Mouse (Mus musculus) megakaryocyte, embryonic 14.5 days (primary cell): ENCODE measurements at regions not wholly inside any gene's neighbourhood (a gene's known extent, or its start where the extent isn't known, plus 50 kb on each side); places are given as distances from the start of the nearest gene placed in this dataset.

Source experiments
- H3K27me3 ChIP-seq: replicated peaks from 2 replicates; pipeline ENCODE3; 2012; ENCODE audit warnings: inconsistent platforms
- H3K36me3 ChIP-seq: replicated peaks from 2 replicates; pipeline ENCODE3; 2012; ENCODE audit warnings: low read length, inconsistent platforms, mixed read lengths
- H3K4me1 ChIP-seq: 2 replicates; pipeline ENCODE4 v1.6.1; 2012; ENCODE audit warnings: inconsistent platforms
- H3K4me3 ChIP-seq: replicated peaks from 2 replicates; pipeline ENCODE3; 2012; ENCODE audit warnings: moderate library complexity, mild to moderate bottlenecking, inconsistent platforms
- H3K9me3 ChIP-seq: 2 replicates; pipeline ENCODE4 v1.6.1; 2012; ENCODE audit warnings: inconsistent platforms
- FLI1 ChIP-seq: IDR thresholded peaks from 2 replicates; pipeline ENCODE4 v1.6.1; 2012; ENCODE audit warnings: low read length, inconsistent platforms, mixed read lengths
- GATA1 ChIP-seq: IDR thresholded peaks from 3 replicates; pipeline ENCODE4 v1.6.1; 2012; ENCODE audit warnings: mixed read lengths, low read length, inconsistent platforms, borderline replicate concordance

- Histone ChIP-seq H3K36me3 (no peaks in the 10 kb centered on the region), H3K4me1 (no peaks in the 10 kb centered on the region), H3K27me3 (no peaks in the 10 kb centered on the region), H3K9me3 (no peaks in the 10 kb centered on the region), H3K4me3 (no peak overlapping the region)
- TF ChIP-seq FLI1 (no peak), GATA1 (no peak)
Measured at GRCm38 (mm10) chr11:39524866-39525649, 1169.9 kb downstream of the Mat2b start.

- TF ChIP-seq FLI1 (no peak), GATA1 (no peak)
Measured at GRCm38 (mm10) chr11:39495253-39495652, 1199.8 kb downstream of the Mat2b start.

GRCm38 (mm10) chr11:39477136-39477535 is 1217.9 kb downstream of the Mat2b start:
- Histone ChIP-seq H3K9me3 (no peaks in the 10 kb centered on the region), H3K4me1 (no peaks in the 10 kb centered on the region), H3K4me3 (no peak overlapping the region), H3K27me3 (no peaks in the 10 kb centered on the region), H3K36me3 (no peaks in the 10 kb centered on the region)
- TF ChIP-seq GATA1 (no peak), FLI1 (no peak)

More at GRCm38 (mm10) chr11:39495253-39495652, 1199.8 kb downstream of the Mat2b start:
- Histone ChIP-seq H3K36me3 (no peaks in the 10 kb centered on the region), H3K4me3 (no peak overlapping the region), H3K27me3 (no peaks in the 10 kb centered on the region), H3K4me1 (no peaks in the 10 kb centered on the region), H3K9me3 (no peaks in the 10 kb centered on the region)

GRCm38 (mm10) chr11:39453329-39453952 is 1241.6 kb downstream of the Mat2b start:
- H3K4me1 ChIP-seq: no peaks in the 10 kb centered on the region
- TF ChIP-seq FLI1 (no peak), GATA1 (no peak)
- no peaks in the 10 kb centered on the region for H3K9me3 ChIP-seq

GRCm38 (mm10) chr11:39446374-39446773 is 1248.6 kb downstream of the Mat2b start:
- no peak for TF ChIP-seq GATA1
- no peak for TF ChIP-seq FLI1
- no peaks in the 10 kb centered on the region for H3K9me3 ChIP-seq
- no peaks in the 10 kb centered on the region for H3K27me3 ChIP-seq
- no peaks in the 10 kb centered on the region for H3K4me1 ChIP-seq
- H3K4me3 ChIP-seq: no peak overlapping the region
- H3K36me3 ChIP-seq: no peaks in the 10 kb centered on the region

More at GRCm38 (mm10) chr11:39453329-39453952, 1241.6 kb downstream of the Mat2b start:
- Histone ChIP-seq H3K4me3 (no peak overlapping the region), H3K27me3 (no peaks in the 10 kb centered on the region), H3K36me3 (no peaks in the 10 kb centered on the region)

- TF ChIP-seq FLI1 (no peak), GATA1 (no peak)
- Histone ChIP-seq H3K4me3 (no peak overlapping the region), H3K4me1 (no peaks in the 10 kb centered on the region), H3K27me3 (no peaks in the 10 kb centered on the region), H3K9me3 (no peaks in the 10 kb centered on the region), H3K36me3 (no peaks in the 10 kb centered on the region)
Measured at GRCm38 (mm10) chr11:39411691-39412090, 1283.3 kb downstream of the Mat2b start.

- H3K4me1 ChIP-seq: no peaks in the 10 kb centered on the region
- no peaks in the 10 kb centered on the region for H3K27me3 ChIP-seq
- no peaks in the 10 kb centered on the region for H3K9me3 ChIP-seq
- H3K4me3 ChIP-seq: no peak overlapping the region
- TF ChIP-seq GATA1 (no peak), FLI1 (no peak)
- H3K36me3 ChIP-seq: no peaks in the 10 kb centered on the region
Measured at GRCm38 (mm10) chr11:39411182-39411581, 1283.8 kb downstream of the Mat2b start.

- H3K36me3 ChIP-seq: no peaks in the 10 kb centered on the region
- TF ChIP-seq GATA1 (no peak), FLI1 (no peak)
Measured at GRCm38 (mm10) chr11:39364827-39365226, 1330.2 kb downstream of the Mat2b start.

GRCm38 (mm10) chr11:39350616-39351015 is 1344.4 kb downstream of the Mat2b start:
- H3K9me3 ChIP-seq: no peaks in the 10 kb centered on the region
- H3K4me1 ChIP-seq: no peaks in the 10 kb centered on the region
- H3K4me3 ChIP-seq: no peak overlapping the region
- H3K27me3 ChIP-seq: no peaks in the 10 kb centered on the region
- no peaks in the 10 kb centered on the region for H3K36me3 ChIP-seq
- no peak for TF ChIP-seq GATA1
- TF ChIP-seq FLI1: no peak

More at GRCm38 (mm10) chr11:39364827-39365226, 1330.2 kb downstream of the Mat2b start:
- no peaks in the 10 kb centered on the region for H3K4me1 ChIP-seq
- H3K9me3 ChIP-seq: no peaks in the 10 kb centered on the region
- H3K4me3 ChIP-seq: no peak overlapping the region
- no peaks in the 10 kb centered on the region for H3K27me3 ChIP-seq
